Mouse (Mus musculus) limb, embryonic 14.5 days (tissue): ENCODE results near the gene Ifnb1. TPM values are rescaled to one million over a fixed set of nuclear protein-coding genes. Genes with fewer than 3 reads are reported as not detected.
A peak's percentile ranks its signal among the peaks of the same experiment; 100 is the strongest.

Experiments used
- ATAC-seq: fragments of 200-750 bp; cut with Nextera tagmentation; 2 replicates; pipeline ENCODE4 v1.8.0; 2017; ENCODE audit warnings: low read depth, moderate number of reproducible peaks, moderate TSS enrichment; ENCODE audit not compliant: low FRiP score
- DNase-seq: peaks from one replicate; pipeline ENCODE4 v3.0.0-alpha.2; 2015; ENCODE audit warnings: low spot score
- H3K27ac ChIP-seq: fragments of 300-500 bp; sonication (generic); replicated peaks from 2 replicates; pipeline ENCODE4 v1.5.1; 2014; ENCODE audit warnings: low read depth, mild to moderate bottlenecking, low read length, moderate library complexity, mixed read lengths
- H3K27me3 ChIP-seq: fragments of 300-500 bp; sonication (generic); 2 replicates; pipeline ENCODE4 v1.6.1; 2014; ENCODE audit warnings: low read length, mixed read lengths; ENCODE audit not compliant: control insufficient read depth, insufficient read depth
- H3K36me3 ChIP-seq: fragments of 300-500 bp; sonication (generic); 2 replicates; pipeline ENCODE4 v1.6.1; 2014; ENCODE audit warnings: mild to moderate bottlenecking, low read length, moderate library complexity, mixed read lengths; ENCODE audit not compliant: control insufficient read depth, insufficient read depth
- H3K4me1 ChIP-seq: fragments of 300-500 bp; sonication (generic); 2 replicates; pipeline ENCODE4 v1.6.1; 2014; ENCODE audit warnings: antibody characterized with exemption, low read length, mixed read lengths; ENCODE audit not compliant: control insufficient read depth, insufficient read depth
- H3K4me2 ChIP-seq: fragments of 300-500 bp; sonication (generic); replicated peaks from 2 replicates; pipeline ENCODE4 v1.6.1; 2014; ENCODE audit warnings: low read depth, mild to moderate bottlenecking, low read length, moderate library complexity; ENCODE audit not compliant: severe bottlenecking
- H3K4me3 ChIP-seq: fragments of 300-500 bp; sonication (generic); replicated peaks from 2 replicates; pipeline ENCODE4 v1.5.1; 2014; ENCODE audit warnings: low read length
- H3K9ac ChIP-seq: fragments of 300-500 bp; sonication (generic); 2 replicates; pipeline ENCODE4 v1.6.1; 2014; ENCODE audit warnings: mild to moderate bottlenecking, low read depth, low read length, moderate library complexity; ENCODE audit not compliant: severe bottlenecking
- H3K9me3 ChIP-seq: fragments of 300-500 bp; sonication (generic); 2 replicates; pipeline ENCODE4 v1.6.1; 2016; ENCODE audit warnings: low read length; ENCODE audit not compliant: control insufficient read depth
- POLR2A ChIP-seq: fragments of 200-500 bp; IDR thresholded peaks from 2 replicates; pipeline ENCODE4 v1.8.0; 2012; ENCODE audit warnings: inconsistent platforms, mild to moderate bottlenecking, moderate library complexity, borderline replicate concordance; ENCODE audit not compliant: insufficient read depth, insufficient read length; ENCODE audit errors: extremely low read depth
- WGBS: fragments of 180-500 bp; shearing (Covaris S2); extraction: QIAGEN DNeasy Blood & Tissue Kit; methylation state at CpG from one replicate; pipeline ENCODE4 v1.1.7; 2014; 5-methylcytosine and 5-hydroxymethylcytosine counted together
- polyA plus RNA-seq, 2 experiments: library from polyadenylated mRNA; depleted of rRNA in 1 of 2; stranded (reverse) in 1 of 2; unstranded in 1 of 2; fragments of >200 nt; fragmentation: Nextera tagmentation in 1 of 2; extraction: Ambion mirVana in 1 of 2; gene quantifications; 2 replicates each; pipeline versions ENCODE4 v1.2.1 to v1.2.3; 2012 to 2014

Ifnb1 gene
- polyA plus RNA-seq, 2 experiments, result not detected

- Histone ChIP-seq H3K9me3 (no peaks in the 10 kb centered on the region), H3K9ac (no peak overlapping the region), H3K4me1 (peaks cover 3% of the 10 kb centered on the region; the same call in 1 of the 2 replicates), H3K27ac (no peak overlapping the region), H3K36me3 (no peaks in the 10 kb centered on the region), H3K27me3 (no peaks in the 10 kb centered on the region), H3K4me2 (no peak overlapping the region), H3K4me3 (no peak overlapping the region)
- TF ChIP-seq POLR2A, result no peak
- no peak for DNase-seq
- WGBS, result 73% methylated on average over 9 of the region's 9 CpGs
- no peak for ATAC-seq
Measured at GRCm38 (mm10) chr4:88478809-88479186, 43.8 kb downstream of the Ifnb1 start.

GRCm38 (mm10) chr4:88478177-88478808 is 44.3 kb downstream of the Ifnb1 start:
- H3K4me2 ChIP-seq, result no peak overlapping the region
- H3K27ac ChIP-seq, result no peak overlapping the region
- no peaks in the 10 kb centered on the region for H3K9me3 ChIP-seq
- H3K27me3 ChIP-seq, result no peaks in the 10 kb centered on the region
- peaks cover 3% of the 10 kb centered on the region; the same call in 1 of the 2 replicates for H3K4me1 ChIP-seq
- no peak for TF ChIP-seq POLR2A
- DNase-seq, result no peak
- no peak for ATAC-seq
- WGBS, result 60% methylated on average over 4 of the region's 4 CpGs
- no peak overlapping the region for H3K9ac ChIP-seq
- H3K4me3 ChIP-seq, result no peak overlapping the region
- no peaks in the 10 kb centered on the region for H3K36me3 ChIP-seq

GRCm38 (mm10) chr4:88476511-88477210 is 45.9 kb downstream of the Ifnb1 start:
- Histone ChIP-seq H3K4me3 (no peak overlapping the region), H3K9me3 (no peaks in the 10 kb centered on the region), H3K9ac (no peak overlapping the region), H3K4me2 (no peak overlapping the region), H3K36me3 (no peaks in the 10 kb centered on the region), H3K4me1 (peaks cover 3% of the 10 kb centered on the region; the same call in 1 of the 2 replicates), H3K27ac (no peak overlapping the region), H3K27me3 (no peaks in the 10 kb centered on the region)
- ATAC-seq, result no peak
- WGBS, result 43% methylated on average over 4 of the region's 4 CpGs
- no peak for TF ChIP-seq POLR2A
- DNase-seq, result peak; percentile 75

DNA sequence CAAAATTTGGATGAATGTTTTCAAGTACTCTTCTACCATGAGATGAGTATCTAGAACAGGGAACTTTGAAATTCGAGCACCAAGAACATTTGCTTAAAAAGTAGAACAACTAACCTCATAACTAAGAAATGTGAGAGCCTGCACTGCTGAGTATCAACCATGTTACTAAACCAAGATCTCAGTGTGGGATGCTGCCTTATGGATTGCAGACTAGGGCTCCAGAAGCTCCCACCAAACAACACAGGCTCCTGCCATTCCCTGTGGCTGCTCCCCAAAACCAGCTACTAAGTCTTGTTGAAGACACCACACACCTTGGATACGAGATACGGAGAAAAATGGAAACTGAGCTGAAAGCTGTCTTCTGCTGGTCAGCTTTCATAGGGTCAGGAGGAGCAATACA is 46.5 kb downstream of the Ifnb1 start:
- DNase-seq, result no peak
- Histone ChIP-seq H3K27ac (no peak overlapping the region), H3K9me3 (no peaks in the 10 kb centered on the region), H3K4me3 (no peak overlapping the region), H3K36me3 (no peaks in the 10 kb centered on the region), H3K9ac (no peak overlapping the region), H3K4me2 (no peak overlapping the region), H3K27me3 (no peaks in the 10 kb centered on the region), H3K4me1 (peaks cover 3% of the 10 kb centered on the region; the same call in 1 of the 2 replicates)
- TF ChIP-seq POLR2A, result no peak
- no peak for ATAC-seq
- 95% methylated on average over 3 of the region's 3 CpGs for WGBS

Other genes starting within 250 kb of the Ifnb1 start
- 3.4 and 3.6 TPM in 2 replicates for gene Hacd4, start 83.8 kb downstream of the Ifnb1 start, polyA plus RNA-seq (2012; rRNA removed)
- gene Hacd4, start 83.8 kb downstream of the Ifnb1 start, polyA plus RNA-seq (2014; fragmentation: Nextera tagmentation; extraction: Ambion mirVana), result 10.9 and 12.5 TPM in 2 replicates
- gene Ifna15, start 35.5 kb upstream of the Ifnb1 start, polyA plus RNA-seq (2012; rRNA removed), result not detected in 2 replicates
- gene Ifna15, start 35.5 kb upstream of the Ifnb1 start, polyA plus RNA-seq (2014; fragmentation: Nextera tagmentation; extraction: Ambion mirVana), result not detected in 2 replicates
- gene Ifna14, start 49.0 kb upstream of the Ifnb1 start, polyA plus RNA-seq (2012; rRNA removed), result not detected in 2 replicates
- not detected in 2 replicates for gene Ifna14, start 49.0 kb upstream of the Ifnb1 start, polyA plus RNA-seq (2014; fragmentation: Nextera tagmentation; extraction: Ambion mirVana)
- gene Ifna9, start 69.6 kb upstream of the Ifnb1 start, polyA plus RNA-seq (2012; rRNA removed), result not detected in 2 replicates
- gene Ifna9, start 69.6 kb upstream of the Ifnb1 start, polyA plus RNA-seq (2014; fragmentation: Nextera tagmentation; extraction: Ambion mirVana), result not detected in 2 replicates
- gene Ifna12, start 80.6 kb upstream of the Ifnb1 start, polyA plus RNA-seq (2012; rRNA removed), result not detected in 2 replicates
- gene Ifna12, start 80.6 kb upstream of the Ifnb1 start, polyA plus RNA-seq (2014; fragmentation: Nextera tagmentation; extraction: Ambion mirVana), result not detected in 2 replicates
- gene C87499, start 111.6 kb upstream of the Ifnb1 start, polyA plus RNA-seq (2012; rRNA removed), result not detected in 2 replicates
- not detected in 2 replicates for gene C87499, start 111.6 kb upstream of the Ifnb1 start, polyA plus RNA-seq (2014; fragmentation: Nextera tagmentation; extraction: Ambion mirVana)
- gene Ifna13, start 121.7 kb upstream of the Ifnb1 start, polyA plus RNA-seq (2012; rRNA removed), result not detected in 2 replicates
- gene Ifna13, start 121.7 kb upstream of the Ifnb1 start, polyA plus RNA-seq (2014; fragmentation: Nextera tagmentation; extraction: Ambion mirVana), result not detected in 2 replicates
- not detected in 2 replicates for gene Ifna16, start 154.2 kb upstream of the Ifnb1 start, polyA plus RNA-seq (2012; rRNA removed)
- not detected in 2 replicates for gene Ifna16, start 154.2 kb upstream of the Ifnb1 start, polyA plus RNA-seq (2014; fragmentation: Nextera tagmentation; extraction: Ambion mirVana)
- not detected in 2 replicates for gene Ifna2, start 161.1 kb upstream of the Ifnb1 start, polyA plus RNA-seq (2012; rRNA removed)
- not detected in 2 replicates for gene Ifna2, start 161.1 kb upstream of the Ifnb1 start, polyA plus RNA-seq (2014; fragmentation: Nextera tagmentation; extraction: Ambion mirVana)
- gene Ifnab, start 168.6 kb upstream of the Ifnb1 start, polyA plus RNA-seq (2012; rRNA removed), result 0.09 TPM in 1 of 2 replicates, not detected in the other
- gene Ifnab, start 168.6 kb upstream of the Ifnb1 start, polyA plus RNA-seq (2014; fragmentation: Nextera tagmentation; extraction: Ambion mirVana), result not detected in 2 replicates
- gene Gm26566, start 199.0 kb upstream of the Ifnb1 start, polyA plus RNA-seq (2012; rRNA removed), result 0.63 and 0.86 TPM in 2 replicates
- 0.70 and 2.0 TPM in 2 replicates for gene Gm26566, start 199.0 kb upstream of the Ifnb1 start, polyA plus RNA-seq (2014; fragmentation: Nextera tagmentation; extraction: Ambion mirVana)
- 41.4 and 41.6 TPM in 2 replicates for gene Klhl9, start 199.7 kb upstream of the Ifnb1 start, polyA plus RNA-seq (2012; rRNA removed)
- 127 and 137 TPM in 2 replicates for gene Klhl9, start 199.7 kb upstream of the Ifnb1 start, polyA plus RNA-seq (2014; fragmentation: Nextera tagmentation; extraction: Ambion mirVana)
- not detected in 2 replicates for gene Gm13271, start 232.1 kb upstream of the Ifnb1 start, polyA plus RNA-seq (2012; rRNA removed)
- gene Gm13271, start 232.1 kb upstream of the Ifnb1 start, polyA plus RNA-seq (2014; fragmentation: Nextera tagmentation; extraction: Ambion mirVana), result not detected in 2 replicates
- 0.13 and 0.24 TPM in 2 replicates for gene Gm13283, start 237.3 kb upstream of the Ifnb1 start, polyA plus RNA-seq (2012; rRNA removed)
- 0.21 TPM in 1 of 2 replicates, not detected in the other for gene Gm13283, start 237.3 kb upstream of the Ifnb1 start, polyA plus RNA-seq (2014; fragmentation: Nextera tagmentation; extraction: Ambion mirVana)